Mouse (Mus musculus) left cerebral cortex, adult 6 months (tissue): ENCODE data around the gene Gabra3. TPM values are rescaled to one million over a fixed set of nuclear protein-coding genes. Genes with fewer than 3 reads are reported as not detected.

Experiments used
- long read RNA-seq, 2 experiments: library from polyadenylated mRNA; unstranded; transcript quantifications; one replicate each; pipeline ENCODE4 v2.0.0; 2019 to 2020
- polyA plus RNA-seq: library from polyadenylated mRNA; unstranded; fragments of <200 nt; fragmentation: Nextera tagmentation; gene quantifications from 2 replicates; pipeline ENCODE4 v1.2.3, GENCODE M21; 2021

The Gabra3 gene
- 33.5 and 38.0 TPM in 2 replicates for polyA plus RNA-seq
- long read RNA-seq, experiment 1, transcript Gabra3-201 (10 exons, 3,662 nt) = major isoform, 87 of 135 reads
- long read RNA-seq, experiment 1, partial matches to known transcripts = 21 of 135 reads
- long read RNA-seq, experiment 1, other reads (novel, unspliced or antisense) = 27 of 135 reads
- long read RNA-seq, experiment 2, transcript Gabra3-201 (10 exons, 3,662 nt) = major isoform, 10 of 26 reads
- long read RNA-seq, experiment 2, partial matches to known transcripts = 11 of 26 reads
- long read RNA-seq, experiment 2, other reads (novel, unspliced or antisense) = 5 of 26 reads

GRCm38 (mm10) chrX:72656230-72656898 is at the start of gene Gabra3:
Gene Gabra3 (minus strand): TSS chrX:72656848.

GRCm38 (mm10) chrX:72386758-72387157 is 269.9 kb downstream of the Gabra3 start, which contains the start of gene Magea10:
Gene Magea10 (minus strand): TSS chrX:72386858.

Other genes starting within 250 kb of the Gabra3 start
- 0.33 and 0.39 TPM in 2 replicates for gene Gabrq, start 168.3 kb upstream of the Gabra3 start, polyA plus RNA-seq